Mouse (Mus musculus) liver, embryonic 14.5 days (tissue): Measurements from ENCODE around the gene Vil1. TPM values are rescaled to one million over a fixed set of nuclear protein-coding genes. Genes with fewer than 3 reads are reported as not detected.

ENCODE experiments used
- ATAC-seq: fragments of 200-750 bp; cut with Nextera tagmentation; 2 replicates; pipeline ENCODE4 v1.8.0; 2017; ENCODE audit warnings: moderate number of reproducible peaks, mild to moderate bottlenecking, moderate library complexity; ENCODE audit not compliant: insufficient read depth
- DNase-seq, 3 experiments: peaks; one replicate each; pipeline ENCODE4 v3.0.0-alpha.2; 2012 to 2013; ENCODE audit warnings: low read depth in 3 of 3, low spot score in 3 of 3
- H3K27ac ChIP-seq: fragments of 300-500 bp; sonication (generic); 2 replicates; pipeline ENCODE4 v1.5.1; 2014; ENCODE audit warnings: moderate library complexity, mild to moderate bottlenecking, control low read depth, inconsistent platforms
- H3K27me3 ChIP-seq: fragments of 300-500 bp; sonication (generic); 2 replicates; pipeline ENCODE4 v1.6.1; 2014; ENCODE audit warnings: mild to moderate bottlenecking, low read length, moderate library complexity; ENCODE audit not compliant: control insufficient read depth, insufficient read depth
- H3K36me3 ChIP-seq: fragments of 300-500 bp; sonication (generic); replicated peaks from 2 replicates; pipeline ENCODE4 v1.6.1; 2014; ENCODE audit warnings: low read depth; ENCODE audit not compliant: control insufficient read depth, insufficient read depth
- H3K4me1 ChIP-seq, 2 experiments: fragments of 200-500 bp in 1 of 2; fragments of 300-500 bp in 1 of 2; sonication (generic) in 1 of 2; replicated peaks; 2 replicates each; pipeline ENCODE4 v1.6.1; 2012 to 2014; ENCODE audit warnings: antibody characterized with exemption in 1 of 2, inconsistent platforms in 1 of 2, low read length in 1 of 2; ENCODE audit not compliant: control insufficient read depth in 2 of 2, insufficient read depth in 2 of 2
- H3K4me2 ChIP-seq: fragments of 300-500 bp; sonication (generic); 2 replicates; pipeline ENCODE4 v1.6.1; 2014; ENCODE audit warnings: low read depth, mild to moderate bottlenecking, control low read depth, moderate library complexity
- H3K4me3 ChIP-seq, 2 experiments: fragments of 200-500 bp in 1 of 2; fragments of 300-500 bp in 1 of 2; sonication (generic) in 1 of 2; 2 replicates each; pipeline ENCODE4 v1.5.1; 2012 to 2014; ENCODE audit warnings: low read depth in 2 of 2, low read length in 2 of 2, mild to moderate bottlenecking in 2 of 2, control low read depth in 1 of 2, inconsistent platforms in 1 of 2, moderate library complexity in 1 of 2; ENCODE audit not compliant: insufficient read depth in 1 of 2
- H3K9ac ChIP-seq: fragments of 300-500 bp; sonication (generic); replicated peaks from 2 replicates; pipeline ENCODE4 v1.6.1; 2014; ENCODE audit warnings: mild to moderate bottlenecking, control low read depth, moderate library complexity
- H3K9me3 ChIP-seq: fragments of 300-500 bp; sonication (generic); 2 replicates; pipeline ENCODE4 v1.6.1; 2016; ENCODE audit warnings: low read length, mixed read lengths; ENCODE audit not compliant: control insufficient read depth
- CTCF ChIP-seq: IDR thresholded peaks from 2 replicates; pipeline ENCODE4 v1.5.1; 2016; ENCODE audit warnings: antibody characterized with exemption, low read depth, control low read depth
- EP300 ChIP-seq: IDR thresholded peaks from 2 replicates; pipeline ENCODE4 v1.6.1; 2016; ENCODE audit warnings: antibody characterized with exemption, low read depth
- WGBS: fragments of 180-500 bp; shearing (Covaris S2); extraction: QIAGEN DNeasy Blood & Tissue Kit; methylation state at CpG from one replicate; pipeline ENCODE4 v1.1.7; 2014; ENCODE audit not compliant: insufficient replicate concordance; 5-methylcytosine and 5-hydroxymethylcytosine counted together
- polyA plus RNA-seq, 2 experiments: library from polyadenylated mRNA; depleted of rRNA in 1 of 2; stranded (reverse) in 1 of 2; unstranded in 1 of 2; fragments of >200 nt; fragmentation: Nextera tagmentation in 1 of 2; extraction: Ambion mirVana in 1 of 2; gene quantifications; 2 replicates each; pipeline versions ENCODE4 v1.2.1 to v1.2.3; 2012 to 2014

Gene Vil1
- polyA plus RNA-seq, 2 experiments = 0.39 to 0.50 TPM

- no peak overlapping the region for H3K27ac ChIP-seq
- no peak overlapping the region for H3K4me3 ChIP-seq
- WGBS = 51% methylated on average over 8 of the region's 8 CpGs
- ATAC-seq (no peak), DNase-seq (no peak)
- no peaks in the 10 kb centered on the region for H3K36me3 ChIP-seq
- no peaks in the 10 kb centered on the region for H3K27me3 ChIP-seq
- TF ChIP-seq EP300 (no peak), CTCF (no peak)
- H3K9me3 ChIP-seq = no peaks in the 10 kb centered on the region
- no peak overlapping the region for H3K4me2 ChIP-seq
- H3K4me1 ChIP-seq = no peaks in the 10 kb centered on the region
- no peak overlapping the region for H3K9ac ChIP-seq
These were observed 14.0 kb downstream of the Vil1 start for GRCm38 (mm10) chr1:74423147-74423546.

DNA sequence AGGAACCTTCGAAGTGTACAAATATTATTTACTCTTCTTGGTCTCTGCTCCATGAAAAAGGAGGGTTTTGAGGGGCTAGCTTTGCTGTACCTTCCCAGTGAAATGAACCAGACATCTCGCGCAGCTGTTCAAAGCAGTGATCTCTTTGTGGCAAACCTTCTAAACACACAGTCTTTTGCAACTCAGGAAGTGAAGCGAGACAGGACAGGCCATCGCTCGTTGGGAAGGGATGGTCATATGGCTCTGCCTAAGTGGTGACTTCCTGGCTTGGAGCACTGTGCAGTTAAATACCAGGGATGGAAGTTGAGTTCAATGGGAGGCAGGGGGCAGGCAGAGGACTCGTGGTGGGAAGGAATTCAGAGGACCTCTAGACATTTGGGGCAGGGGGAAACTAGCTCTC lies 16.7 kb downstream of the Vil1 start:
- no peak for ATAC-seq
- H3K9me3 ChIP-seq = no peaks in the 10 kb centered on the region
- 24% methylated on average over 7 of the region's 7 CpGs for WGBS
- H3K27ac ChIP-seq = no peak overlapping the region
- H3K27me3 ChIP-seq = no peaks in the 10 kb centered on the region
- H3K36me3 ChIP-seq = no peaks in the 10 kb centered on the region
- TF ChIP-seq CTCF = no peak
- no peak for TF ChIP-seq EP300
- no peak overlapping the region for H3K4me2 ChIP-seq
- no peak overlapping the region for H3K4me3 ChIP-seq
- H3K4me1 ChIP-seq = no peaks in the 10 kb centered on the region
- DNase-seq = no peak
- H3K9ac ChIP-seq = no peak overlapping the region

DNA sequence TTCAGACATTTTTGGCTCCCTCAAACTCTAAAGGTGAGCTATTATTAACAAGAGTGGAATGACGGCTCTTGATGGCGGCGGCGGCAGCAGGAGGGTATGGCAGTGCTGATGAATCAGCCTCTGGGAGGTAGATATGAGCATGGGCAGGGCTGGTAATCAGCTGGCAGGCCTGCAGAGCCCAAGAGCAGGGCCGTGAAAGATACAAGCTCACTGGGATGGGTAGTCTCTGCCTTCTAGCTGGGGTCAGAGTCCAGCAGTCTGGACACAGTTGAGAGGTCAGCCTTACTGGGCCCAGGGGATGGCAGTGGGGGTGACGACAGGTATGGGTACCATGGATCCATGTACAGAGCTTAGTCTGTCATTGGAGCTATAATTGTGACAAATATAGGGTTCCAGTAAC lies 24.0 kb downstream of the Vil1 start:
- no peak for TF ChIP-seq EP300
- no peak for TF ChIP-seq CTCF
- H3K27me3 ChIP-seq = no peaks in the 10 kb centered on the region
- no peak overlapping the region for H3K4me2 ChIP-seq
- no peaks in the 10 kb centered on the region for H3K9me3 ChIP-seq
- peaks cover 6 to 16% of the 10 kb centered on the region in 2 experiments for H3K4me1 ChIP-seq
- ATAC-seq (peak; percentile 56), DNase-seq (no peak)
- no peak overlapping the region for H3K4me3 ChIP-seq
- H3K9ac ChIP-seq = no peak overlapping the region
- 56% methylated on average over 6 of the region's 6 CpGs for WGBS
- no peak overlapping the region for H3K27ac ChIP-seq
- H3K36me3 ChIP-seq = peaks cover 7% of the 10 kb centered on the region

DNA sequence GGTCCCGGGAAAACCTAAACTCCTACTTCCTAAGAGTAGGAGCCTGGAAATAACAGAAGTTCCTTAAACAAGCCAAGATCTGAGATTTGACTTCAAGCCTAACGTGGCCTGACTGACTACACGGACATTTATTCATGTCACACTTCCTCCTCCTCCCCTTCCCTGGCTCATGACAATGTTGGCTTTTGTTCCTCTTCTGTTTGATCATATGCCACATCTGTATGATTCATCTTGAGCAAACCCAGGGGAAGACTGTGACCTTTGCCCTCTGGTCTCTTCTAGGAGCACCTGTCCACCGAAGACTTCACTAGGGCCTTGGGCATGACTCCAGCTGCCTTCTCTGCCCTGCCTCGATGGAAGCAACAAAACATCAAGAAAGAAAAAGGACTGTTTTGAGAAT lies 25.4 kb downstream of the Vil1 start:
- Histone ChIP-seq H3K9me3 (no peaks in the 10 kb centered on the region), H3K27me3 (no peaks in the 10 kb centered on the region), H3K9ac (no peak overlapping the region), H3K4me1 (peaks cover 6 to 16% of the 10 kb centered on the region in 2 experiments), H3K27ac (no peak overlapping the region), H3K4me2 (no peak overlapping the region), H3K36me3 (peaks cover 19% of the 10 kb centered on the region), H3K4me3 (no peak overlapping the region)
- 65% methylated on average over 5 of the region's 5 CpGs for WGBS
- DNase-seq (no peak), ATAC-seq (no peak)
- no peak for TF ChIP-seq EP300
- TF ChIP-seq CTCF = no peak

DNA sequence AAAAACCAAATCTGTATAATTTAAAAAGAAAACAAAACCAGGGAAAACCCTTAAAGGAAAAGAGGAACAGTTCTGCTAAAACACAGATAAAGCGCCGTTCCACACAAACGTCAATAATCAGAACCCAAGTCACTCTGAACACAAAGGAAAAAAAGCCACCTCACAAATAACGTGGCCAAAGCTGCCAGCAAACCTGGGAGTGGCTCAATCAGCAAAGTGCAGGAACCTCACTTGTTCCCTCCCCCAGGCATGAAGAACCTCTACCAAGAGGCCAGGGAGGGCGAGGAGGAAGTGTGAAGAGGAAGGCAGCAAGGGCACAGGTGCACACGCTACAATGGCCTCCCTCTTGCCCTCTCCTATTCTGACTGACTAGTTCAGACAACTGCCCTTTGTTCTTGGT lies 26.4 kb downstream of the Vil1 start:
- whole genome bisulfite sequencing = 20% methylated on average over 6 of the region's 6 CpGs
- H3K27ac ChIP-seq = peak overlapping the region; percentile 48; the same call in 1 of the 2 replicates
- peak; percentile 66 for ATAC-seq
- H3K9ac ChIP-seq = no peak overlapping the region
- peak; percentile 30 to 35 (median 33) for DNase-seq
- H3K4me2 ChIP-seq = no peak overlapping the region
- peaks cover 24% of the 10 kb centered on the region for H3K36me3 ChIP-seq
- H3K4me3 ChIP-seq = no peak overlapping the region
- no peaks in the 10 kb centered on the region for H3K27me3 ChIP-seq
- TF ChIP-seq EP300 (no peak), CTCF (no peak)
- peaks cover 6 to 16% of the 10 kb centered on the region in 2 experiments for H3K4me1 ChIP-seq
- H3K9me3 ChIP-seq = no peaks in the 10 kb centered on the region
